Mouse (Mus musculus) heart, postnatal 0 days (tissue): Measurements from ENCODE around the gene Ctdspl. TPM values are rescaled to one million over a fixed set of nuclear protein-coding genes. Genes with fewer than 3 reads are reported as not detected.

Experiments used
- ATAC-seq: fragments of 200-750 bp; cut with Nextera tagmentation; 2 replicates; pipeline ENCODE4 v1.8.0; 2017; ENCODE audit warnings: low read depth, moderate number of reproducible peaks, moderate library complexity; ENCODE audit not compliant: insufficient read depth
- DNase-seq: peaks from one replicate; pipeline ENCODE4 v3.0.0-alpha.2; 2016; ENCODE audit warnings: low spot score
- H3K27ac ChIP-seq: fragments of 300-500 bp; sonication (generic); 2 replicates; pipeline ENCODE4 v1.5.1; 2014; ENCODE audit warnings: low read depth, mild to moderate bottlenecking
- H3K27me3 ChIP-seq: fragments of 300-500 bp; sonication (generic); 2 replicates; pipeline ENCODE4 v1.6.1; 2014; ENCODE audit warnings: low read length, mixed read lengths; ENCODE audit not compliant: control insufficient read depth, insufficient read depth
- H3K36me3 ChIP-seq: fragments of 300-500 bp; sonication (generic); replicated peaks from 2 replicates; pipeline ENCODE4 v1.6.1; 2014; ENCODE audit warnings: low read length, mixed read lengths; ENCODE audit not compliant: control insufficient read depth, insufficient read depth
- H3K4me1 ChIP-seq: fragments of 300-500 bp; sonication (generic); 2 replicates; pipeline ENCODE4 v1.6.1; 2014; ENCODE audit warnings: antibody characterized with exemption; ENCODE audit not compliant: control insufficient read depth, insufficient read depth
- H3K4me2 ChIP-seq: fragments of 300-500 bp; sonication (generic); 2 replicates; pipeline ENCODE4 v1.6.1; 2014; ENCODE audit warnings: low read depth, mild to moderate bottlenecking, low read length, moderate library complexity
- H3K4me3 ChIP-seq: fragments of 300-500 bp; sonication (generic); 2 replicates; pipeline ENCODE4 v1.5.1; 2014; ENCODE audit warnings: low read depth, low read length
- H3K9ac ChIP-seq: fragments of 300-500 bp; sonication (generic); replicated peaks from 2 replicates; pipeline ENCODE4 v1.6.1; 2014; ENCODE audit warnings: low read depth, low read length, mixed read lengths
- H3K9me3 ChIP-seq: fragments of 300-500 bp; sonication (generic); replicated peaks from 2 replicates; pipeline ENCODE4 v1.6.1; 2016; ENCODE audit warnings: low read length; ENCODE audit not compliant: control insufficient read depth
- CTCF ChIP-seq: IDR thresholded peaks from 2 replicates; pipeline ENCODE4 v1.5.1; 2016; ENCODE audit warnings: antibody characterized with exemption, control low read depth, low read depth
- EP300 ChIP-seq: IDR thresholded peaks from 2 replicates; pipeline ENCODE4 v1.6.1; 2016; ENCODE audit warnings: antibody characterized with exemption, low read depth
- WGBS: fragments of 180-500 bp; shearing (Covaris S2); extraction: QIAGEN DNeasy Blood & Tissue Kit; methylation state at CpG from one replicate; pipeline ENCODE4 v1.1.7; 2014; 5-methylcytosine and 5-hydroxymethylcytosine counted together
- polyA plus RNA-seq: library from polyadenylated mRNA; unstranded; fragments of >200 nt; fragmentation: Nextera tagmentation; extraction: Ambion mirVana; gene quantifications from 2 replicates; pipeline ENCODE4 v1.2.1, GENCODE M21; 2015
- total RNA-seq: library from RNA; depleted of rRNA; stranded (reverse); fragments of >200 nt; gene quantifications from 2 replicates; pipeline ENCODE4 v1.2.3, GENCODE M21; 2014; ENCODE audit warnings: low replicate concordance

Ctdspl gene
- total and polyA plus RNA-seq, 2 experiments from 2014 or later = 4.3 to 12.6 TPM

DNA sequence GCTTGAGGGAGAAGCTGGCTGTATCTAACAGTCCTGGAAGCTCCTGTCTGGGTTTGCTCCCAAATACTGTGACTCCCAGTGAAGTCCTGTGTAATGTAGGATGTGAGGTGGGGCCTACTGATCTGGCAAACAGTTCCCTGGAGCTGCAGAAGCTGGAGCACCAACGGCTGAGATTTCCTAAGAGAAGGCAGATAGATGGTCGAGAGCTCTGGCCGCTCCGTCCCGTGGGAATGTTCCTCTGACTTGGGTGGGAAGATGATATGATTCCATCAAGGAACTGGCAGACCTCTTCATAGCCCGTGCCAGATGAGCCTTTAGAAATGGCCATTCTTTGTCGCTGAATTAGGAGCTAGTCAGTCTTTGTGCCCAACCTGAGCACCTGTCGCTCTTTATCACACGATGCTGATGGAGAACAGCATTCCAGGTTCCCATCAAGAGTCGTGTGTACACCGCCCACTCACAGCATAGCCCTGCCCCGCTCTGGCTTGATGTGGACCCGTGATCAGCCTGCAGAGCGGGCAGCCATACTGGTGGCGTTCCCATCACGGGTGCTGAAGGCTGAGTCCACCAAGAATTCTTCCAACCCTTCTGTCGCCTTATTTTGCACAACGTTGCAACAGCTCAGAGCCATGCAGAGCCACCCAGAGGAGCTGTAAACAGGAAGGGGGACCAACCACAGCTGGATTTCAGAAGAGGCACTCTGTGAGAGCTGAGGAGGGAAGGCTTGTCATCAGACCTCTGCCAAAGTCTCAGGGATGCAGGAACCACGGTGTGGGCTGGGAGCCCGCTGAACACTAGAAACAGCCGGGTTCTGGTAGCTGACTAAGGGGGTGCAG lies 65.7 kb downstream of the Ctdspl start:
- 77% methylated on average over 21 of the region's 21 CpGs for WGBS
- DNase-seq (no peak), ATAC-seq (no peak)
- Histone ChIP-seq H3K36me3 (no peaks in the 10 kb centered on the region), H3K9me3 (no peaks in the 10 kb centered on the region), H3K4me2 (no peak overlapping the region), H3K9ac (no peak overlapping the region), H3K27me3 (no peaks in the 10 kb centered on the region), H3K4me3 (no peak overlapping the region), H3K27ac (no peak overlapping the region), H3K4me1 (peaks cover 32% of the 10 kb centered on the region)
- TF ChIP-seq EP300 = no peak
- no peak for TF ChIP-seq CTCF

GRCm38 (mm10) chr9:118992586-118992955 lies 66.3 kb downstream of the Ctdspl start:
- peaks cover 26% of the 10 kb centered on the region for H3K4me1 ChIP-seq
- H3K4me2 ChIP-seq = no peak overlapping the region
- H3K4me3 ChIP-seq = no peak overlapping the region
- WGBS = 92% methylated on average over 5 of the region's 5 CpGs
- TF ChIP-seq CTCF (no peak), EP300 (no peak)
- ATAC-seq (no peak), DNase-seq (no peak)
- H3K9me3 ChIP-seq = no peaks in the 10 kb centered on the region
- H3K27me3 ChIP-seq = no peaks in the 10 kb centered on the region
- H3K27ac ChIP-seq = no peak overlapping the region
- H3K9ac ChIP-seq = no peak overlapping the region
- no peaks in the 10 kb centered on the region for H3K36me3 ChIP-seq

DNA sequence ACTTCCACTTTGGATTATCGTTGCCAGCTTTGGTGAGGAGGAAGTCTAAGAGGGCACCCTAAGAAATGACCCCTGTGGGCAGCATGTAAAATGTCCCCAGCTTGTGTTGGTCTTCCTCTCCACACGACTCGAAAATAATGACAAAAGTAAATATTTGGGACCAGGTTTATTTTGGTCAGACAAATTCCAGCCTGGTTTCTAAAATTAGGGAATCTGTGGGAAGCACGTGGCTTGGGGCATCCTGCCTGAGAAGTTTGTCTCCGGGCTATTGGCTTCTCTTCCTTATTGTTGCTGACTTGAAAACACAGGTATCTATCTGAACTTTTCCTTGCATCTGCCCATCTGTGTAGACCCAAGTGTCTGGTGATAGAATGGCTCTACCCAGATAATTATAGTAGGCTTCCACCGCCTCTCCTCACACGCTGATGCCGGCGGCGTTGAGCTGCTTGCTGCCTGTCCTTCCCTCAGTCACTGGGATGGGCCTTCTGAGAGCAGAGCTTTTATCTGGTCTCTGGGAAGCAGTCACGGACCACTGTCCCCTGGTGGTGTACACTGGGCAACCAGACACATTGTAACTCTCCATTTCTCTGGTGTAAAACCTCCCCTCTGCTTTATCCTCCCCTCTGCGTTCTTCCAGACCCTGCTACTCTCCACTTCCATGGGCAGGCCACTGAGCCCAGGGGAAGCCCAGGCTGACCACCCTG lies 68.4 kb downstream of the Ctdspl start:
- Histone ChIP-seq H3K27me3 (no peaks in the 10 kb centered on the region), H3K36me3 (no peaks in the 10 kb centered on the region), H3K4me1 (peaks cover 26% of the 10 kb centered on the region), H3K27ac (peak overlapping the region; percentile 39), H3K9me3 (no peaks in the 10 kb centered on the region), H3K4me3 (no peak overlapping the region), H3K4me2 (no peak overlapping the region), H3K9ac (no peak overlapping the region)
- WGBS = 19% methylated on average over 12 of the region's 12 CpGs
- DNase-seq = no peak
- peak; percentile 13; the same call in 1 of the 2 replicates for ATAC-seq
- TF ChIP-seq EP300 = no peak
- peak; percentile 15; the same call in 1 of the 2 replicates for TF ChIP-seq CTCF

GRCm38 (mm10) chr9:118995539-118995938 lies 69.3 kb downstream of the Ctdspl start:
- Histone ChIP-seq H3K27ac (peak overlapping the region; percentile 39; the same call in 1 of the 2 replicates), H3K9ac (no peak overlapping the region), H3K4me3 (no peak overlapping the region), H3K27me3 (no peaks in the 10 kb centered on the region), H3K9me3 (no peaks in the 10 kb centered on the region), H3K4me2 (no peak overlapping the region), H3K4me1 (peaks cover 21% of the 10 kb centered on the region), H3K36me3 (no peaks in the 10 kb centered on the region)
- WGBS = 81% methylated on average over 6 of the region's 6 CpGs
- TF ChIP-seq EP300 (no peak), CTCF (no peak)
- ATAC-seq = no peak
- DNase-seq = no peak

- TF ChIP-seq EP300 (no peak), CTCF (no peak)
- H3K9ac ChIP-seq = no peak overlapping the region
- no peak for ATAC-seq
- DNase-seq = no peak
- no peaks in the 10 kb centered on the region for H3K9me3 ChIP-seq
- peaks cover 17% of the 10 kb centered on the region for H3K4me1 ChIP-seq
- H3K27ac ChIP-seq = 0 out of 2 replicates have a peak overlapping the region, but pooled peaks have one; percentile 27
- 96% methylated on average over 6 of the region's 6 CpGs for WGBS
- H3K36me3 ChIP-seq = no peaks in the 10 kb centered on the region
- no peak overlapping the region for H3K4me2 ChIP-seq
- H3K4me3 ChIP-seq = no peak overlapping the region
- H3K27me3 ChIP-seq = no peaks in the 10 kb centered on the region
These were observed 71.0 kb downstream of the Ctdspl start for GRCm38 (mm10) chr9:118997241-118997640.
